Mouse (Mus musculus) urinary bladder, adult 18-20 months (tissue): ENCODE results near the gene Lcat.
A peak's percentile ranks its signal among the peaks of the same experiment; 100 is the strongest.

Experiments used
- DNase-seq, 2 experiments: peaks; one replicate each; pipeline ENCODE4 v3.0.0; 2022; ENCODE audit warnings: low spot score in 2 of 2, mixed read lengths in 2 of 2

Gene Lcat

DNA sequence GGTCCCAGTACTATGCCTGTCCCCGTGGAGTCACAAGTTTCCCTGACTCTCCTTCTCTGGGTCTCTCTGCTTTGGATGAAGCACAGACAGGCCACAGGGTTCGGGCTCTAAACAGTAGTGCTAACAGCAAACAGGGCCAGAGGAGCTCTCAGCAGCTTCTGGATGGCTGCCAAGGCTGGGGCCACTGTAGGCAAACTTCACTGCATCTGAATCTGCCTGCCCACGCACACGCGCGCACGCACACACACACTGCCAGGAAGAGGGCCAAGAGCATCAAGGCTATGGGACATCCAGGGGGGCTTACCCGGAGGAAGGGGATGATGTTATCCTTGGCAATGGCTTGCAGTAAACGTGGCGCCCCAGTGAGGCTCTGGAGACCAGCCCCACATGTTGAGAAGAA is 6.2 kb upstream of the Lcat start:
- DNase-seq, result no peak

DNA sequence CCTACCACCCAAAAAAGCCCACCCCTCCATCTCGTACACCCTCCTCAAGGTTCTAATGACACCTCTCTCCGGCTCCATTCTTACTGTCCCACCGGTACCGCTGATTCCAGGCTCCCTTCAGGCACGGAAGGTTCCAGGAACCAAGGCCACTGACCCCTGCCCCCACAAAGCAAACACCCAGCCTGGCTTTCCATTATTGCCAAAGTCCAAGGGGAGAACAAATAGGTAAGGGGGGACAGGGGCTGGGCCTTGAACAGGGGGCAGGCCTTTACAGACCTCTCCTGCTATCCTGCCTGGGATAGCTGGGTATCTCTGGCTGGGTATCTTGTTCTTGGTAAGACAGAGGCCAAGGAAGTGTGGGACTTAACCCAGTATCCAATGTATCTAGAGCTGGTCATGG is 640 bp downstream of the Lcat start:
- no peak for DNase-seq

DNA sequence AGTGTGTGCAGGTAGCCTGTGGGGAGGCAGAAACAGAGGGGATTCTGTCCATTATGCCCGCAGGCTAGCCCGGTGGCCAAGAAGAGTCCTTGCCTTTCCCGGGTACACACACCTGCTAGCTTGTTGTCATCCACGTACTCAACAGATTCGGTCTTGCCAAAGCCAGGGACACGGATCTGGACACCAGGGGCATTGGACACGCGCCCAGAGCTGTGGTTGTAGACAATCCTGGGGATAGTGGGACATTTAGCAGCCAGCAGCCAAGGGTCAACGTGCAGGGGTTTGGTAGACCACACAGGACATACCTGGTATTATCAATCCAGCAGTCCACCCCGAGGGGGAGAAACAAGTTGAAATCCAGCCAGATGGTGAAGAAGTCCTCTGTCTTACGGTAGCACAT is 1.2 kb downstream of the Lcat start:
- no peak for DNase-seq

DNA sequence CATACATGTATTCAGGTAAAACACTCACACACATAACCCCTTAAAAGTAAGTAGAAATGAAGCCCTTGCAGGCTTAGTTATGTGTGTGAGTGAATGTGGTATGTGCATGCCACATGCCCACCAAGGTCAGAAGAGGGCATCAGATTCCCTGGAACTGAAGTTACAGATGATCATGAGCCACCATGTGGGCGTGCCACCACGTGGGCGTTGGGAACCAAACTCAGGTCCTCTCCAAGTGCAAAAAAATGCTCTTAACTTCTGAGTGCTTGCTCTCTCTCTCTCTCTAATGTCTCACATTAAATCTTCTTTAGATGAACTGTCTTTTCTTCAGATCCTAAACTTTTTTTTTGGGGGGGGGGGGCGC is 4.9 kb downstream of the Lcat start, which contains the start of gene Psmb10:
Psmb10 (minus strand) TSS at position 139 of the 364 bp plus-strand sequence.
- DNase-seq, result no peak

DNA sequence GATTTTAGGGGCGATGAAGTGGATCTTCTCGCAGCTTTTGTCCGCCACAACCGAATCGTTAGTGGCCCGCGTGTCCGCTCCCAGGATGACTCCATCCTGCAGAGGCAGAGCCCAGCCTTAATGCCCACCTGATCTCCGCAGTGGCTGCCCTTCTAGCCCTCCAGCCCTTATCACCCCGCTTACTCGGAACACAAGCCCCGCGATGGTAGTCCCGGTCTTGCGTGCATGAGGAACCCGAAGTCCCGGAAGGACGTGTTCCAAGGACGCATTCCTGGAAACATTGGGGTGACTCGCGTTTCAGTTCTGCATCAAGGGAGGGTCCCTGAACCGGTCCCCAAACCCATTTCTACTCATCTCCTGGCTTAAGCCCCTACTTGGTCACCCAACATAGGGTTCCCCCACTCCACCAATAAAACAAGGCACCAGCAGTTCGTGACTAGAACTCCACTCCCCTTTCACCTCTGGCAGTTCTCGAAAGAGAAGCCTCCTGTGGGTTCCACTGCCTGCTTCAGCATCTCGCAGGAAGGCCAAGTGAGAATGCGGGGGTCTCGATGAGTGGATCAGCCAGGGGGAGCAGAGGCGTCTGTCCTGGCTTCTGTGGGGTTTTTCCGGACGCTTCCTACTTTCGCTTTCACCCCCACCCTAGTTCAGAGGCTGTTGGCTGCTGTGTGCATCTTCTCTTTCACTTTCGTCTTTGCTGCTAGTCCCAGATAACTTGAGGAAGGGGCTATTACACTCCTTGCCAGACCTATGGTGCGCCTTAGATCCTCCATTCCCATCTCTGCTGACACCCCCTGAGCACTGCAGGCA is 5.5 kb downstream of the Lcat start:
- DNase-seq, result peak in 1 of 2 experiments; percentile 57

DNA sequence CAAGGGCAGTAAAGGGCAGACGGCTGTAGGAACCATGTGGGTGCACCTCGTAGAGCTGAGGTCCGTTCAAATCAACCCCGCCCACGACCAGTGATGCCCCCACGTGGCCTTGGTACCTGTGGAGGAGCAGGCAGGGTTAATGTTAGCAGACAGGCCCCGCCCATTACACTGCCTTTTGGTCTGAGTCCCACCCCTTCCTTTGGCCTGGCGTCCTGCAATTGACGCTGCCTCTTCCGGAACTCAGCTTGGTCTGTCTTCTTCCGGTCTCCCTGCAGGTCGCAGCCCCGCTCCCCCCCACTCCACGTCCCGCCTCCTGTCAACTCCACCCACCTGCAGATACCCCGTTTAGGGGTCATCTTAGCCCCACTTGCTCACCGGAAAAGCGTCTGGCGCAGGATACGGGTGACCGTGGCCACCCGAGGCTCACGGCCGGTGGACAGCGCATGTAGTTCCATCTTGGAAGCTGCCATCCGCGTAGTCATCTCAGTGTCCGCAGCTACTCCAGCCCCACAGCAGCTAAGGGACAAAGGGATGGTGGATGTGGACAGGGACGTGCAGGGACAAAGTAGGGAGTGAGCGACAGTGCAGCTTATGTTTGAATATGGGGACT is 6.2 kb downstream of the Lcat start:
- DNase-seq, result peak; percentile 81 to 85

DNA sequence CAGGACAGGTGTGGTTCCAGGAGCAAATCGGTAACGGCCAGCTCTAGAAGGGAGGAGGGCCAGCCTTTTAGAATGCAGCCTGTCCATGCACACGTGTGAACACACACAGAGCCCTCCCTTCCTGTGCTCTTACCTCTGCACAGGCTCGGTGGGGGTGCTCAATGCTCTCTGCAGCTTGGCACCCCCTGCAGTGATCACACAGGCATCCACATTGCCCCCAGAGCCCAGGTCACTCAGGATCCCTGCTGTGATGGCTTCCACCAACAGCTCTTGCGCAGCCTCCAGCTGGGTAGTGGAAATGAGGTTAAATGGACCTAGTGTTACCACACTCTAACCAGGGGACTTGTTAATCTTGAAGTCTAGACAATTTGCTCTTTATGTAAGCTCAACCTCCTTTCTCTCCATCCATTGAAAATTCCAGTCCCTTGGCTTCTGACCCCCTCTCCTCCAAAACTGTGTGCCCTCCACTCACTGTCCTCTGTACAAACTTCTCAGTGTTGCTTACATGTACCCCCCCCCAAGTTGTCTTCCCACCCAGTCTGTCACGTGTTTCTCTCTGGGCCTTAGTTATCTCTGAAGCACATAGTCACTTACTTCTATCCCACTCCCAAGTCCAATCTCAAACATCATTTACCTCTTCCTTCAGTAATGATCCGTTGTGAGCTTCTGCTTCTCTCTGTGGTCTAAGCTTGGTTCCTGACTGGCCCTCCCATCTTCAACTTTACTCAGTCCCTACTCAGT is 7.1 kb downstream of the Lcat start:
- DNase-seq, result no peak

DNA sequence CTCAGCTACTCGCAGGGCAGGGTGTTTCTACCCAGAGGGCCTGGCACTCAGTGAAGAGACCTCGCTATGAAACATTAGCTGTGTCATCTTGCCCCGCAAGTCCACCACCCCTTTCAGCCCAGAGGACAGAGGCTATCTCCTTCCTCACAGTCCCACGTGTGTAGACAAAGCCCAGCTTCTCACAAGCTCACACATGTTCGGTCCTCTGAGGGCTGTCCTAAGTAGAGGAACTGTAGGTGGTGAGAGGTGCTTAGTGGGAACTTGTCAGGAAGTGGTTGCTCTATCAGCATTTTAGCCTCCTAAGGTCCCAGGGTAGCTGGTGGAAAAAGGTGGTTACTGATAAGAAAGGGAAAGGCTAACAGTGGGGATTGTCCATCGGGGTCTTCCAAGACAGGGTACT is 8.1 kb downstream of the Lcat start:
- no peak for DNase-seq

DNA sequence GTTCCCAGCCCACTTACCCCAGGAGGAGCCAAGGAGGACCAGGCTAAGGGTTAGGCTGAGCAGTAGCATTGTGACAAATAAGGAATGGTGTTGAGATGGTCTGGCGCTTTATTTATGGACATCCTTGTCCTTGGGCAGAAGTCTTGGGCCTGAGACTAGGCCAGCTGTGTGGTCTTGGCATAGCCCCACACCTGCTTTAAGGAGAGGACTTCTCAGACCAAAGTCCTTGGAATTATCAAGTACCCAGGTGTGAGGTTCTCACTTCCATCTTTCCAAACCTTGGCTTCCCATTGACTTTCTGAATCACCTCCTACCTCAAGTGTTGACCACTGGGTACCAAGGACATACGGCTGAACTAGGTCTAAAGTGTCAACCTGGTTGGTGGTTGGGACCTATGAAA is 9.4 kb downstream of the Lcat start, which contains the start of gene Ctrl:
Ctrl (minus strand) TSS at position 101 of the 400 bp plus-strand sequence.
- DNase-seq, result no peak

DNA sequence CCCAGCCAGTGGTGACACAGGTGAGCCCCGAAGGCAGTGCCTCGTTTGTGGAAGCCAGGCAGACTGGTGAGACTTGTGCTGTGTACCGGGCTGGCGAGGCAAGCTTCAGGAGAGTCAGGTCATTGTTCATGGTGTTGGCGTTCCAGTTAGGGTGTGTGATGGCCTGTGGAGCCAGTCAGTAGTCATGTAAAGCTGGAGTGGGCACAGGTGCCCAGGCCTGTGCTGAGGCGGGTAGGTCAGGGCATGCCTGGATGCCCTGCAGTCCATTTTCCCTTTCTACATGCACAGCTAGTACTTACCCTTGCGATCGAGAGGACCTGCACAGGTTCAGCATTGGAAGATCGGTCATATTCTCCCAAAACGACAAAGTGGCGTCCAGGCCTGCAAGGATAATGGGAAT is 10.7 kb downstream of the Lcat start:
- DNase-seq, result no peak

DNA sequence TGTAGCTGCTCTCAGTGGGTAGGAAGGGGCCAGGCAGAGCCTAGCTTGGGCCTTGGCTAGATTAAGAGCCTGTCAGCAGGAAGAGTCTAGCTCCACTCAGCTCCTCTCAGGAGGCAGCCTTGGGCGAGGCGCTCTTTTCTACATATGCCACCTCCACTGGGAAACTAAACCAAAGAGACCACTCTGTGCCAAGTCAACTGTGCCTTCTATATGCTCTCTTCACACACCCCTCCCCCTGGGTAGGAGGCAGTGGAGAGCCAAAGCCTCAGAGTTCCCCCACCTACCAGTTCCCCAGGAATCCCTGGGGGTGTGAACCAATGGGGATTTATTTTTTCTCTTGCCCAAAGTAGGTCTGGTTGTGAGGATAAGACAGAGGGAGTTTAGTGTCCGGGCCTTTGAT is 11.9 kb downstream of the Lcat start:
- DNase-seq, result no peak

DNA sequence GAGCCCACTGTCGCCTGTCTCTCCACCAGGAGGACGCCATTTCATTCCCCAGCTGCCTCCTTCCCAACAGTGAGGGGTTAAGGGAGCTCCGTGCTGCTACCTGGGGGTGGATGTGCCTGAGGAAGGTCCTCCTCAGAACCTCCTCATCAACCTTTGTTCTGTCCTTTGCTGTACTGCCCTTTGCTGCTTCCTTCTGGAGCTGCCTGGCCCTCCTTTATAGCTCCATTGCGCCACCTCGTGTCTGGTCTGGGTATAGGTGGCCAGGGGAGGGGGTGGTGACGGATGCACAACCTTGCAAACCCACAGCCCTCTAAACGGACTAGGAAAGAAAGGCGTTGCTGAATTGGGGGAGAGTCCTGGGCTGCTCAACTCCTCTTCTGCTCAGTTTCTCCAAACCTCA is 12.6 kb downstream of the Lcat start:
- DNase-seq, result peak; percentile 55 to 80

DNA sequence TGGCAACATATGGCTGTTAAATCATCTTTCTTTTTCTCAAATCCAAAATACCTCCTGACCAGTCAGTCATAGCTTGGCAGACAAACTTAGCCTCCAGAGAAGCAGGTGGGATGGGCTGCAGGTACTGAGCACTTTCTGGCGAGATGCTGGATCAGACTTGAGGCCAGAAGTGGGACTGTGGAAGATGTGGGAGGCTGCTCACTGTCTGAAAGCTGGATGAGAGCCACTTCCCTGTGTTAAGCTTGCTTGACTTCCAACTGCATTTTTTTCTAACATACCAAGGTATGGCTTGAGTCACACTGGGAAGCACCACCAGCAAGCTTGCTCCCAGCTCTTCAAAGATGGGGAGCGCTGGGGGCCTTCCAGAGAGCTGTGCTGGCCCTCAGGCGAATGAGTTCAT is 18.1 kb downstream of the Lcat start:
- DNase-seq, result no peak

DNA sequence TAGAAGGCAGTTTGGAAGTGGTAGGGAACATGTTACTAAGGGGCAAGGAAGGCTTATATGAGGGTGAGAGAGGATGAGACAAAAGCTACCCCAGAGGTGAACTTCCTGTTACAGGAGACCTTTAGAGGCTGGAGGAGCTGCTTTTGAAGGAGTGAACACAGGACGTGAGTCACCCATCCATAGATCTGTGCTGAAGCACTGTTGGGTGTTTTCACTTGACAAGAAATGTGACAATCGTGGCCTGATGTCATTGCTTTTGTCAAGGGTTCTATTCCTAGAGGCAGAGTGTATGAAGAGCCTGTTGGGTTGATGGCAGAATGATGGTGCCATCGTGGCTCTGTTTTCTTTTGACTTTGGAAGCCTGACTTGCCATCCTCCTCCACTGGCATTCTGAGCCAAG is 23.8 kb downstream of the Lcat start:
- DNase-seq, result no peak

DNA sequence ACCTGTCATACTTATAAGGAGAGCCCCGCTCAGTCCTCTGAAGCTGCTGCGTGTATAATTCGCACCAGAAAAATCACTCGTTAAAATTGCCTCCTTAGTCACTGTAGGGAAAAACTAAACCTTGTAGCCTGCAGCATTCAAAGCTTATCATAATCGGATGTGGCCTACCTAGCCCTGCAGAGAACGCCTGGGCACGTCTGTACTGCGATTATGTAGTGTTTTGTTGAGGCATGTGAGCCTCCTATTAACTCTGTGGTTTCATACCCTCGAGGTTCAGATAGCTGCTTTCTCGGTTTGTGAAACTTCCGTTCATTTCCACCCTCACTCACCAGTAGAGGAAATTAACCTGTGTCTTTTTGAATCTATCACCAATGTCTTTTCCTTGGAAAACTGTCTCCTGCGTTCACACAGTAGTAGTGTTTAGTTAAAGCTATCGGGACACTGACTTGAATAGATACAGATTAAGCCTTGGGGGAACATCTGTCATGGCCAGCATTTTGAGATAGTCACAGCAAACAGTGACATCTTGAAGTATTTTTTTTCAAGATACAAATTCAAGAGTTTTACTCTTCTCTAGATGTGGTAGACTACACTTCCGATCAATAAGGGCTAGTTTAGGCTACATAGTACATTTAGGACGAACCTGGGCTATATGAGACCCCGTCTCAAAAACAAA is 42.1 kb downstream of the Lcat start:
- DNase-seq, result peak in 1 of 2 experiments; percentile 18

DNA sequence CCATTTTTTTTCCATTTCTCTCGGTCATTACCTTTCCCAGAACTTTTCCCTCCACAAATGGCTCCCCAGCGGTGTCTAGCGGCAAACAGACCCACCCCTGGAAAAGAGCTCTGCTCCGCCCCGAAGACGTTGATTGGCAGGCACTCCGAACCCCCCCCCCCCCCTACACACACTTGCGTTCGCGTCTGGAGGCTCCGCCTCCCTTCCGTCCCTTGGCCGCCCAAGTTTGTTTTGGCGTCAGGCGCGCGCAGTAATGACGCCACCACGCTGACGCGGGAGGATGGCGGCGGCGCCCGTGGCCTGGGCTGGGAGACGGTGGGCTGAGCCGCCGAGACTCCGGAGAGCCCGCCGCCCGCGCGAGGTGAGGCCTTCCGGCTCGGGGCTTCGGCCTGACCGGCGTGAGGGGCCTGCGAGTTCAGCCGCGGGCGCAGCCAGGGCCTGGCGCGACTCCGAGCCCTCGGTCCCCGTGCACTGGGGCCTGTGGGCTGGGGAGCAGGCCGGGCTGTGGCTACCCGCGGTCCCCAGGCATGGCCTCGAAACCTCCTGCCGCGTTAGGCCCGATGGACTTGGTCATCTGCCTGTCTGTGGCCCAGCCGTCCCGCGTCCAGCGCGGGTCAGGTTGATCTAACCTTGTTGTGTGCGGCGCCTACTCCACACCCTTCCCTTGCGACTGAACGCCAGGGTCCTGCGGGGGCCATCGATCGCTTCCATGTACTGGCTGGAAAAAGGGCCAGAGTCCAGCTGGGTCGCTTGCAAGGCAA is 42.8 kb downstream of the Lcat start, which contains the start of gene Pskh1:
Pskh1 (plus strand) TSS at position 262 of the 761 bp plus-strand sequence.
- peak; percentile 87 to 92 for DNase-seq

DNA sequence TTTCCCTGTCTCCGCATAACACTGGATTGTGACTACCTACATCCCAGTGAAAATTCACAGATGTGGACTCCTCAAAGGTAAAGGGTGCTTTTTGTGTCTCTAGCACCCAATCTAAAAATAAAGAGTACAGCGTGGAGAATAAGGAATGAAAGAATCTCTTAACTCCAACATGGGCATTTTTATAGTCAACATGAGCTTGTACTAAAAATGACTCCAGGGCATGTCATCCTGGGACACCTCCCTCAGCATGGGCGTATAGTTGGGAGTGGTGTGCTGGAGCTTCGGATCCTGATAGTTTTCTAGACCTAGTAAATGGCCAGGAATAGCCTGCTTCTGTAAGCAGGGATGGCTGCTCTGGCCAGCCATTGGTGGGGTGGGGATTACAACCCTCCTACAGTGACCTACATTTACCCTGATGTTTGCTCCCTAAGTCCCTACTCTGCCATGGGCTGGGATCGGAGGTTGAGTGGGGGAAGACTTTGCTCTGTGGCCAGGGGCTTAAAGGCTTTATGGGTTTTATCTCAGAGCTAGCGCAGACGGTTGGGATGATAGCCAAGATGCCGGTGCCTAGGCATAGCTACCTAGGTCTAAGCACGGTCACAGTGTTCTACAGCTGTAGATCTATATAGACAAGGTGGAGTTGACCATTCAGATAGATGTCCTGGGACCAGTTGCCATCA is 45.2 kb downstream of the Lcat start:
- no peak for DNase-seq

DNA sequence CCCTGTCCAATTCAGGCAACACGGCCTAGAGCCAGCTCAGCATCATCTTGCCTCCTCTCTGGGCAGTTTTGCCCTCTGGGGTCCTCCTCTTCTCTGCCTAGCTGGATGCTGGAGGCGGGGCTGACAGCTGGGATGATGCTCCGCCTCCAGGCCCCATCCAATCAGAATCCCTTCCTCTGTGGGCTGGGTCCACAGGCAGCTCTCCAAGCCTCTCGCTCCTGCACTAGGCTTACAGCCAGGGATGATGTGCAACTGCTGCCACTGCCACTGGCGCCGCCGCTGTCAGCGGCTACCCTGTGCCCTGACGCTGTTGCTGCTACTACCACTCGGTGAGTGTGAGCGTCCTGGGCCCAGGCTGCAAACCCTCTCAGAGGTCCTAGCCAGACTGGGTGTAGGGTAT is 49.8 kb downstream of the Lcat start, which contains the start of gene Nrn1l:
Nrn1l (plus strand) TSS at position 229 of the 400 bp plus-strand sequence.
- peak; percentile 26 to 35 for DNase-seq

DNA sequence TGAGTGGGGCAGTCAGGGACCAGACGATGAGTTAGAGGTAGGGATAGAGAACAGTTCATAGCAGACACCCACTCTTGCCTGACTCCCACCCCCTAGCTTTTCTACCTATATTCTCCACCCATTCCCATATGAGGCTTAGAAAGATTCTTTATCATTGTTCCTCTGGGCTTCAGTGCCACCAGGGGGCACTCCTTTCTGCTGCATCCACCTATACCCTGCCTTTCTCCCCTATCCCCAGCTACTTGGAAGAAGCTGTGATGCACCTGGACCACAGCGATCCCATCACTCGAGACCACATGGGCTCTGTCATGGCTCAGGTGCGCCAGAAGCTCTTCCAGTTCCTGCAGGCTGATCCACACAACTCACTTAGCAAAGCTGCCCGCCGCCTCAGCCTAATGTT is 50.8 kb downstream of the Lcat start:
- peak in 1 of 2 experiments; percentile 18 for DNase-seq

DNA sequence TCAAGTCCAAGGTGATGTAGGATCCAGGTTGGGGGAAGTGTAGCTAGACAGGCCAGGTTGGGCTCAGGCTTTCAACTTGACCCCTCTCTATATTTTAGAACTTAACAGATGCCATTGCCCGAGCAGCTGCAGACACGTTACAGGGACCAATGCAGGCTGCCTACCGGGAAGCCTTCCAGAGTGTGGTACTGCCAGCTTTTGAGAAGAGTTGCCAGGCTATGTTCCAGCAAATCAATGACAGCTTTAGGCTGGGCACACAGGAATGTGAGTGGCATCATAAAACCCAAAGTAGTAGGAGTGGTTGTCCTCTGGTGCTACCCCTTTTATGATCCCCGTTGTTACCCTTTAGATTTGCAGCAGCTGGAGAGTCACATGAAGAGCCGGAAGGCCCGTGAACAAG is 52.3 kb downstream of the Lcat start:
- no peak for DNase-seq
